Mouse (Mus musculus) heart, embryonic 11.5 days (tissue): ENCODE measurements around the gene Polr3gl. TPM values are rescaled to one million over a fixed set of nuclear protein-coding genes. Genes with fewer than 3 reads are reported as not detected.

Experiments
- ATAC-seq: fragments of 200-750 bp; cut with Nextera tagmentation; replicated peaks from 2 replicates; pipeline ENCODE4 v1.8.0; 2017; ENCODE audit warnings: moderate library complexity; ENCODE audit not compliant: insufficient number of reproducible peaks, low FRiP score, low TSS enrichment
- H3K27ac ChIP-seq: fragments of 300-500 bp; sonication (generic); 2 replicates; pipeline ENCODE4 v1.5.1; 2014; ENCODE audit warnings: mild to moderate bottlenecking, low read depth, low read length
- H3K27me3 ChIP-seq: fragments of 300-500 bp; sonication (generic); 2 replicates; pipeline ENCODE4 v1.6.1; 2014; ENCODE audit warnings: mild to moderate bottlenecking, low read length, mixed read lengths; ENCODE audit not compliant: control insufficient read depth, insufficient read depth
- H3K36me3 ChIP-seq: fragments of 300-500 bp; sonication (generic); 2 replicates; pipeline ENCODE4 v1.6.1; 2014; ENCODE audit warnings: mild to moderate bottlenecking, low read length, moderate library complexity, mixed read lengths; ENCODE audit not compliant: control insufficient read depth, insufficient read depth
- H3K4me1 ChIP-seq: fragments of 300-500 bp; sonication (generic); 2 replicates; pipeline ENCODE4 v1.6.1; 2014; ENCODE audit warnings: low read length; ENCODE audit not compliant: control insufficient read depth, insufficient read depth
- H3K4me2 ChIP-seq: fragments of 300-500 bp; sonication (generic); 2 replicates; pipeline ENCODE4 v1.6.1; 2014; ENCODE audit warnings: mild to moderate bottlenecking, moderate library complexity
- H3K4me3 ChIP-seq: fragments of 300-500 bp; sonication (generic); 2 replicates; pipeline ENCODE4 v1.5.1; 2014; ENCODE audit warnings: low read depth, low read length
- H3K9ac ChIP-seq: fragments of 300-500 bp; sonication (generic); 2 replicates; pipeline ENCODE4 v1.6.1; 2014; ENCODE audit warnings: mild to moderate bottlenecking, low read depth, low read length, moderate library complexity
- H3K9me3 ChIP-seq: fragments of 300-500 bp; sonication (generic); replicated peaks from 2 replicates; pipeline ENCODE4 v1.6.1; 2016; ENCODE audit warnings: low read length; ENCODE audit not compliant: control insufficient read depth
- WGBS: fragments of 180-500 bp; shearing (Covaris S2); extraction: QIAGEN DNeasy Blood & Tissue Kit; methylation state at CpG from one replicate; pipeline ENCODE4 v1.1.7; 2014; ENCODE audit not compliant: insufficient replicate concordance; 5-methylcytosine and 5-hydroxymethylcytosine counted together
- polyA plus RNA-seq: library from polyadenylated mRNA; unstranded; fragments of >200 nt; fragmentation: Nextera tagmentation; extraction: Ambion mirVana; gene quantifications from 2 replicates; pipeline ENCODE4 v1.2.1, GENCODE M21; 2014

Polr3gl gene
- polyA plus RNA-seq, 1 experiment from 2014 or later, result 23.8 TPM

DNA sequence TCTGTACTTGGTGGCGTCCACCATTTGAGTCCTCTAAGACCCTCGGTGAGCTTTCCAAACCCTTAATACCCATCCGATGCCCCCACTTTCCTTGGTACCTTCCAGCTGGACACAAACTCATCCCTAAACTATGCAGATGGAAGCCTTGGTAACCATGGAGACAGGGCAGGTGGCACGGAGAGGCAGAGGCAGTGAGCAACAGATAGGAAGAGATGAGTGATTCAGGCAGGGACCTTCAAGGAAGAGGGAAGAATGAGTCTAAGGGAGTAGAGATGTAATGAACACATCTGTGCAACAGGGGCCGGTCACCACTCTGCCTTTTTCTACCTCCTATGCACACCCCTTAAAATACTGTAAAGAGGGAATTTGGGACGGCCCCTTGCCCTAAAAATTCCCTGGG is 1.7 kb upstream of the Polr3gl start:
- WGBS, result 21% methylated on average over 6 of the region's 6 CpGs
- H3K9ac ChIP-seq, result no peak overlapping the region; the same call in 1 of the 2 replicates

DNA sequence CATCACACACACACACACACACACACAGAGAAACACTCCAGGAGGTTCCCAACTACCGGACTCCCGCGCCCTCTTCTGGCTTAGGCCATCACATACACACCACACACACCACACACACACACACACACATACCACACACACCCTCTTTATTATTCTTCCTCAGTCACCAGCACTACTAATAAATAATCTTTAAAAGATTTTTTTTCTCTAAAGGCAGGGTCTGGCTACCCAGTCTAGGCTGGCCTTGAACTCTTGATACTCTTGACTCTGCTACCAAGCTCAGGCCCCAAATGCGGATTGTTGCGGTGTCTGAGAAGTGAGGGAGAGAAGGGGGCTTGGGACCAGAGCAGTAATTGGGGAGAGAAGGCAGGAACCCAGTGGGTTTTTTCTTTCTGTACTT is 870 bp upstream of the Polr3gl start:
- H3K4me3 ChIP-seq, result no peak overlapping the region
- 77% methylated on average over 5 of the region's 5 CpGs for WGBS
- H3K4me2 ChIP-seq, result no peak overlapping the region
- H3K9me3 ChIP-seq, result no peaks in the 10 kb centered on the region
- H3K9ac ChIP-seq, result no peak overlapping the region
- no peak for ATAC-seq
- peaks cover 2% of the 10 kb centered on the region; the same call in 1 of the 2 replicates for H3K27me3 ChIP-seq
- H3K36me3 ChIP-seq, result 0 out of 2 replicates have a peak, but pooled peaks cover 4% of the 10 kb centered on the region
- H3K4me1 ChIP-seq, result peaks cover 28% of the 10 kb centered on the region
- H3K27ac ChIP-seq, result no peak overlapping the region

More for the DNA sequence above, 1.7 kb upstream of the Polr3gl start:
- Histone ChIP-seq H3K27me3 (peaks cover 2% of the 10 kb centered on the region; the same call in 1 of the 2 replicates), H3K4me3 (peak overlapping the region; percentile 65; the same call in 1 of the 2 replicates), H3K4me1 (peaks cover 28% of the 10 kb centered on the region), H3K27ac (no peak overlapping the region; the same call in 1 of the 2 replicates), H3K4me2 (peak overlapping the region; percentile 98), H3K36me3 (no peaks in the 10 kb centered on the region), H3K9me3 (no peaks in the 10 kb centered on the region)
- no peak for ATAC-seq

DNA sequence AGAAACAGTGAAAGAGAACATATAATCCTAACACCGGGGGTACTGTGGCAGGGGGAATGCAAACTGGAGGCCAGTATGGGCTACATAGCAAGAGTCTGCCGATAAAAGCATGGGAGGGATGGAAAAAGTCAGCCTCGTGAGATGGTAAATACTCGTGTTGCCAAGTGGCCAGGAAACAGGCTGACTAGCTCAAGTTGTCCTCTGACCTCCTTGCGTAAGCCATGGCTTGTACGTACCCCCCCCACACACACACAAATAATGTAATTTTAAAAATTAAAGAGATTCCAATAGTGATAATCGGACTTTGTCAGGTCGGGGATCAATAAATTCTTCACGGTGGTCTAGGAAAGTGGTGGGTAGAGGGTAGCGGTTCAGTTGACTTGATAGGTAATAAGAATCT is 607 bp downstream of the Polr3gl start:
- Histone ChIP-seq H3K4me3 (peak overlapping the region; percentile 73), H3K9me3 (no peaks in the 10 kb centered on the region), H3K27ac (peak overlapping the region; percentile 89), H3K36me3 (0 out of 2 replicates have a peak, but pooled peaks cover 4% of the 10 kb centered on the region), H3K27me3 (no peaks in the 10 kb centered on the region; the same call in 1 of the 2 replicates), H3K4me1 (peaks cover 22% of the 10 kb centered on the region), H3K4me2 (peak overlapping the region; percentile 82), H3K9ac (peak overlapping the region; percentile 81)
- ATAC-seq, result no peak
- 1% methylated on average over 10 of the region's 10 CpGs for WGBS

DNA sequence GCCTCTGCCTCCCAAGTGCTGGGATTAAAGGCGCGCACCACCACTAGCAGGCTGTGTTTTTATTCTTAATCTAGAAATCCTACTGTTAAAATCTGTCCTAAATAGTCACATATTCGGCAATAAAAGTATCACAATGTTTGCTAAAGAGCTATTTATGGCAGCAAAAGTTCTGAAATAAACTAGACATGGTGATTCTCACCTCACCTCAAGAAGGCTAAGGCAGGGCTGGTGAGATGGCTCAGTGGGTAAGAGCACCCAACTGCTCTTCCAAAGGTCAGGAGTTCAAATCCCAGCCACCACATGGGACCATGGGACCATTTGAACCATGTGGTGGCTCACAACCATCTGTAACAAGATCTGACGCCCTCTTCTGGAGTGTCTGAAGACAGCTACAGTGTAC is 3.3 kb downstream of the Polr3gl start:
- Histone ChIP-seq H3K9me3 (no peaks in the 10 kb centered on the region), H3K27ac (no peak overlapping the region), H3K4me2 (no peak overlapping the region), H3K27me3 (no peaks in the 10 kb centered on the region; the same call in 1 of the 2 replicates), H3K36me3 (0 out of 2 replicates have a peak, but pooled peaks cover 4% of the 10 kb centered on the region), H3K9ac (no peak overlapping the region), H3K4me3 (no peak overlapping the region), H3K4me1 (peaks cover 1% of the 10 kb centered on the region; the same call in 1 of the 2 replicates)
- no peak for ATAC-seq
- 74% methylated on average over 4 of the region's 4 CpGs for whole genome bisulfite sequencing

DNA sequence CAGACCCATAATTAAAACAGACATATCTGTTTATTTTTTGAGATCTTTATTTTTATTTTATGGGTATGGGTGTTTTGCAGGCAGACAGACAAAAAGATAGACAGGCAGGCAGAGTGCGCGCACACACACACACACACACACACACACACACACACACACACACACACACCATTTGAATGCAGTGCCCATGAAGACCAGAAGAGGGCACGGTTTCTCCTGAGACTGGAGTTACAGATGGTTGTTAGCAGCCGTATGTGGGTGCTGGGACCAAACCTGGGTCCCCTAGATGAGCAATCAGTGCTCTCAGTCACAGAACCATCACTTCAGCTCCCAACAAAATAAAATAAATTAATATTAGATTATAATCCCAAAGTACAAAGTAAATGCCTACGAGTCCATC is 10.6 kb downstream of the Polr3gl start:
- no peaks in the 10 kb centered on the region for H3K27me3 ChIP-seq
- H3K9ac ChIP-seq, result no peak overlapping the region
- H3K9me3 ChIP-seq, result no peaks in the 10 kb centered on the region
- H3K4me2 ChIP-seq, result no peak overlapping the region
- ATAC-seq, result no peak
- peaks cover 17% of the 10 kb centered on the region for H3K4me1 ChIP-seq
- H3K27ac ChIP-seq, result no peak overlapping the region
- H3K4me3 ChIP-seq, result no peak overlapping the region
- 87% methylated on average over 5 of the region's 5 CpGs for WGBS
- no peaks in the 10 kb centered on the region for H3K36me3 ChIP-seq

DNA sequence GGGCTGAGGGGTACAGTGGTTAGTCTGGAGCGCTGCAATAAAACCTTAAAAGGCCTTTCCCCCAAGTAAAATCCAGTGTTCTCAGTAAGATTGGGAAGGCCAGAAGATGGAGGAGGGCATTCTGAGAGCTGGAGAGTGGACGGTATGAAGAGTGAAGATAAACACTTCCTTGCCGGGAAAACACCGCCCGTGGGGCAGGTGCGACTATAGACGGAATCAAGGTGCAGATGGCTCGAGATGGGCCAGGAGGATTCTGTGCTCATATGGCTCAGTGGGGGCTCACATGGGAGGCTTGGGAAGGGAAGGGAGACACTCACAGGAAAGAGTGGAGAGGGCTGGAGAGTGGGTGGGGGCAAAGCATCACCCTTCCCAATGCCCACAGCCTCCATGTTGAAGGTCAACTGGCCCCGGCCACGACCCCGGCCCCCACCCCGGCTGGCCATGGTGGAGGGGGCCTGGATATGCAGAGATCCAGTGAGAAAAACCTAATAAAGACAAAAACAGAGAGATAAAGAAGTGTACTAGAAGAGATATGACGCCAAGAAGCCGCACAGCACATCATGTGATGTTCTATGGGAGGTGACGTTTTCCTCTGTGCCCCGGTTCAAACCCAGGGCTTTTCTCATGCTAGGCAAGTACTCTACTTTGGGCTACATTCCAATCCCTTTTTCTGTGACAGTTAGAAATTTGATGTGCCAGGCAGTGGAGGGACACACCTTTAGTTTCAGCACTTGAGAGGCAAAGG is 12.0 kb downstream of the Polr3gl start:
- WGBS, result 79% methylated on average over 16 of the region's 16 CpGs
- no peak overlapping the region for H3K9ac ChIP-seq
- peaks cover 26% of the 10 kb centered on the region for H3K4me1 ChIP-seq
- H3K4me3 ChIP-seq, result no peak overlapping the region
- H3K36me3 ChIP-seq, result no peaks in the 10 kb centered on the region
- H3K4me2 ChIP-seq, result no peak overlapping the region
- ATAC-seq, result no peak
- no peaks in the 10 kb centered on the region for H3K9me3 ChIP-seq
- H3K27ac ChIP-seq, result no peak overlapping the region
- no peaks in the 10 kb centered on the region for H3K27me3 ChIP-seq

DNA sequence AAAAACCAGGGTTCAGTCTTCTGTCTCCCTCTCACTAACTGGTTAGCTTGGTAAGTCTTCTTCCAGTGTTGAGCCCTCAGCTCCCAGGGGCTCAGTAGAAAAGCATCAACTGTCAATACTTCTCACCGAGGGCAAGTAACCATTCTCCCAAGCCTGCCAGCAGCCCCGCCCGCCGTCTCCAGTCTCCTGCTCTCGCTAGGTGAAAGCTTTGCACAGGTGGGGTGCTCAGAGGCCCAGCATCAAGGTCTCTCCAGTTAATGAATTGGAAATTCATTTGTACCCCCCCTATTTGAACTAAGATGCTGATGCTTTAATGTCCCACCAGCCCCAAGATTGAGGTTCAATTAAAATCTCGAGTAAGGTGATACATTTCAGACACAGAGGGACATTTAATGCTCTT is 12.8 kb downstream of the Polr3gl start:
- H3K27me3 ChIP-seq, result no peaks in the 10 kb centered on the region
- H3K4me1 ChIP-seq, result peaks cover 33% of the 10 kb centered on the region
- H3K9ac ChIP-seq, result 0 out of 2 replicates have a peak overlapping the region, but pooled peaks have one; percentile 10
- no peaks in the 10 kb centered on the region for H3K9me3 ChIP-seq
- ATAC-seq, result no peak
- no peak overlapping the region for H3K27ac ChIP-seq
- no peak overlapping the region for H3K4me3 ChIP-seq
- no peak overlapping the region for H3K4me2 ChIP-seq
- WGBS, result 48% methylated on average over 6 of the region's 6 CpGs
- H3K36me3 ChIP-seq, result no peaks in the 10 kb centered on the region

DNA sequence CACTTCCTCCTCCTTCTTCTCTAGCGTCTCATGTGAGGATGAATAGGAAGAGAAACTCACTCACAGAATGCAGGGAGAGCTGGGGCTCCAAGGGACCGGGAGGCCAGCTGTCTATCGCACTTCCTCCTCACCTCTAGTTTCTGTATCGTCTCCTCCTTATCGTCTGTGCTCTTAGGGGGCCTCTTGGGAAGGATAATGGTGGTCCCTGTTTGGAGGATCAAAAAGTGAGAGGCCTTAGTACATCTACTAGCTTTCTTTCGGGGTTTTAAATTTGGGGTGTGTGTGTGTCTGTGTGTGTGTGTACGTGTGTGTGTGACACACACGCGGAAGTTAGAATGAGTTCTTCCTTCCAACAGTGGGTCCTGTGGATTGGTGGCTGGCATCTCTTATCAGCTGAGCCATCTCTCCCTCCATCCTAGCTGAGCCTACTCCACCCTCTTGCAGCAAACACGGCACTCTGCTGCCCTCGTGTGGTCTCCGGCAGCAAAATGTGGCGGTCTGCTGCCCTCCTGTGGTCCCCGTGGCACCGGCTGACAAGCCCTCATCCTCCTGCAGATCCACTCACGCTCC is 14.0 kb downstream of the Polr3gl start:
- ATAC-seq, result peak; percentile 21; the same call in 1 of the 2 replicates
- H3K36me3 ChIP-seq, result no peaks in the 10 kb centered on the region
- 9% methylated on average over 16 of the region's 16 CpGs for WGBS
- peak overlapping the region; percentile 21 for H3K4me3 ChIP-seq
- peak overlapping the region; percentile 59 for H3K27ac ChIP-seq
- H3K9ac ChIP-seq, result peak overlapping the region; percentile 60
- H3K9me3 ChIP-seq, result no peaks in the 10 kb centered on the region
- H3K4me1 ChIP-seq, result peaks cover 42% of the 10 kb centered on the region
- peak overlapping the region; percentile 68 for H3K4me2 ChIP-seq
- no peaks in the 10 kb centered on the region for H3K27me3 ChIP-seq
